Mouse (Mus musculus): ENCODE data around the gene Rasa3.
A peak's percentile ranks its signal among the peaks of the same experiment; 100 is the strongest.

Rasa3 gene

GRCm38 (mm10) chr8:13620226-13620920 is 57.0 kb downstream of the Rasa3 start:
- no peak for DNase-seq (ENCODE audit: low spot score in 2 of 2)

- no peak for DNase-seq (ENCODE audit: low spot score in 2 of 2)
Observed at GRCm38 (mm10) chr8:13616831-13617505, 60.4 kb downstream of the Rasa3 start.

DNA sequence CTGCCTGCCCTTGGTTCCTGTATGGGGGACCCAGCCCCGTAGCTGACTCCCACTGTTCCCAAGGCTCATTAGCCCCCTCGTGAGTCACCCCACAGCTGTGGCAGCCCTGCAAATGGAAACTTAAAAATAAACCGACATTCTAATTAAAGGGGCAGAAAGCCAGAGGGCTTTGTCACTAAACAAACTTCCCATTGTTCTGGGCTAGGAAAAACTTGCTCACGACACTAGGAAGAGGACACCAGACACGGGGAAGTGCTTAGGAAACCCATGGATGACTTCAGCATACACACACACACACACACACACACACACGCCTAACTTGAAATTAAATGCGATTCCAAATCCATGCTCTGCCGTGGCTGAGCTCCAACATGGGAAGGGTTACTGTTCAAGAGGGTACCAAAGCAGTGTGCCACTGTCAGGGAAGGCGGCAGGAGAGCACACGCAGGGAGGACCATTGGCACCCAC is 62.4 kb downstream of the Rasa3 start:
- no peak for DNase-seq (ENCODE audit: low spot score in 2 of 2)

DNA sequence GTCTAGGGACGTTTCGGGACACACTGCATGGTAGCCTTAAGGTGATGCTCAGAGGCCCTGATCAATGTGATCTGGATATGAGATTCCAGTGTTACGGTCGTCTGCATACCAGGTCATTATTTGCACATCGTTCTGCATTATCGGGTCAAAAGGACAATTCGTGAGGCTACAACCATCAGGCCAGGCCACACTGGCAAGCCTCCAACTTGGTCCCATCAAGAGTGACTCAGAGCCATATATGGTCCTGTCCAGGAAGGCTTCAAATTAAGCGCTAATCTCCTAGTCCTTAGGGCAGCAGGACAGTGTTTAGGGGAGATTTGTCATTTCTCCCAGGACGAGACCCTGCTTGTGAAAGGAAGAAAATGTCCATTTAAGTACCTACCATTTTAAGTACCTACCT is 63.3 kb downstream of the Rasa3 start:
- DNase-seq (ENCODE audit: low spot score in 2 of 2): no peak

DNA sequence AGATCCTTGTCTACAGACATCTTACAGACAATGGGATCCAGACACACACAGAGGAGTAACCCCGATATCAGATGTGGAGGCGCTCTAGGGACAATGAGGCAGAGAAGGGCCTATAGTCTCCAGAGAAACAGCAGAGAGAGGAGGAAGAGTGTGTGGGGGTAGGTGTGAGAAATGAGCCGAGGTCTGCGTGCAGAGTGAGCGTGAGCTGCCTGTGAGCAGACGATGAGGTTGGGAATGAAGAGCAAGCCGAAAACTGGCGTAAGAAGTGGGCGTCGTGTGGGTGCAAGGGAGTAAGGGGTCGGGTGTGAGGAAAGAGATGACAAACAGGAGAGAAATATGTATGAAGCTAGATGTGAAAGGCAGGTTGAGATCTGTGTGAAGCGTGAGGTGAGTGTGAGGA is 65.7 kb downstream of the Rasa3 start:
- no peak for DNase-seq (ENCODE audit: low spot score in 2 of 2)

DNA sequence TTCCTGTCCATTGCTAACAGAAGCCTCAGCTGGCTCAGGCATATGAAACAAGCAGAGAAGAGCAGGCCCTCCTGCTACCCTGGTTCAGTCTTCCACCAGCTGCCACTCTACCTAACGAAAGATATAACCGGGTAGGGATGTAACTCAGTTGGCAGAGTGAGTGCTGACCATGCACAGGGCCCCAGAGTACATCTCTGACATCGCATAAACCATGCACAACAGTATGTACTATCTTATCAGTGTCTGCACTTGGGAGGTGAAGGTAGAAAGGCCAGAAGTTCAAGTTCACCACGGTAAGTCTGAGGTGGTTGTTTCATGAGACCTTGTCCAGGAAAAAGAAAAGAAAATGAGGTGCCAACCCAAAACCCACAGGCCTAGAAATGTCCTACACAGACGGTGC is 67.4 kb downstream of the Rasa3 start:
- DNase-seq (ENCODE audit: low spot score in 2 of 2): no peak

- DNase-seq (ENCODE audit: low spot score in 2 of 2): no peak
Observed at GRCm38 (mm10) chr8:13608946-13609345, 68.5 kb downstream of the Rasa3 start.

GRCm38 (mm10) chr8:13605920-13606480 is 71.4 kb downstream of the Rasa3 start:
- no peak for DNase-seq (ENCODE audit: low spot score in 2 of 2)

DNA sequence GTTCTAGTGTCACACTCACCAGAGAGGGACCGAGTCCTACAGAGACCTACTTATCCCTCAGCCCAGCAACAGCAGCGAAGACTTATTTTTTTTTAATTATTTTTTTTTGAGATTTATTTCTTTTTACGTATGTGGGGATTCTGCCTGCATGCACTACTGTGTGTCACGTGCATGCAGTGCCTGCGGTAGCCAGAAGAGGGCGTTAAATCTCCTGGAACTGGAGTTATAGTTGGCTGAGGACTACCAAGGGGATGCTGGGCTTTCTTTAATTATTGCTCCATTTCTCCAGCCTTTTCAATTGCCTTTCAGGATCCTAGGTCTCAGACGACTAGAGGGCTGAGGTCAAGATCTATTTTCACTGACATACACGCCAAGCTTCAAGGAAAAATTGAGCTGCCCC is 74.8 kb downstream of the Rasa3 start:
- peak; percentile 53 to 70 for DNase-seq (ENCODE audit: low spot score in 2 of 2)

DNA sequence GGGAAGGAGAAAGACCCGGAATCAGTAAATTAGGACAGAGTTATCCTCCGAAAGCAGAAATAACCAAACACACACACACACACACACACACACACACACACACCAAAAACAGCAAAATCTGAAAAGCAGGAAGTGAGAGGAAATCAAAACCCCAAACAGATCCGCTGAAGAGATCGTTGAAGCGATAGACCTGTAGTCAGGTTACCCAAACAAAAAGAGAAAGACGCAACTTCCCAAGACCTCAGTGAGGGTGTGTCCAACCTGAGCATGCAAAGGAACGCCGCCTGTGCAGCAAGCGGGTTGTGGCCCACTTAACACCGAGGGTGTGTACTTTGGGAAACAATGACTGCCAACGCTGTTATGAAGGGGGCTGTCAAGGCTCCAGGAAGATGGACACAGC is 76.2 kb downstream of the Rasa3 start:
- no peak for DNase-seq (ENCODE audit: low spot score in 2 of 2)

DNA sequence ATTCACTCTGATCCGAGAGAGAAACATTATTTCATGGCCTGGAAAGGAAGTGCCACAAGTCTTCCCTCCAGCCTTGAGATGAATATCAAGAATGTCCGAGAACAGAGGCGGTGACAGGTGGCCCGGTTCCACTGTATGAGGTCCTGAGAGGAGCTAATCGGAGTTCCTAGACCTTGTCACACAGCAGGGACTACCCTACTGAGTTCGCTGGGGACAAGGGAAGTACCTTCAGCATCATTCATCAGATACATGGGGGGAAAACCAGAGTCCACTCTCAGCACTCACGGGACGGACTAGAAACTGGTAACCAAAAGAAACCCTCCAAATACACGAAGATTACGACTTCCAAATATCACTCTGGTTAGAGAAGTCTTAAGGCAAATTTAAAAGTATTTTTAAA is 76.7 kb downstream of the Rasa3 start:
- no peak for DNase-seq (ENCODE audit: low spot score in 2 of 2)

DNA sequence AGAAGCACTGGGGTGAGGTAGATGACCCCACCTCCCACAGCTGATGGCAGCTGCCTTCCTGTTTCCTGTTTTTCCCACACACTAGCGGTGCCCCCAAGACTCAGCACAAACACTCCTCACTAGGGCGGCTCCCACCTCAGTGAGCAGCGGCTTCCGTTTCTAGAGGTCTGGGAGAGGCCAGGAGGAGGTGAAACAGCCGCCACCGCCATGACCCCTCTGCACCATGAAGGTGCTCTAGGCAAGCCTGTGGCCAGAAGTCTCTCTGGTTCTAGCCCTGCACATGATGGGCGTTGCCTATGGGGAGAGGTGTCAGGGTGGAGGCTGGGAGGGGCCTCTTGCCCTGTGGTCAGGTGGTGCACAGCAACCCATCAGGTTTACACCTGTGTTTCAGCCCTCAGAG is 77.2 kb downstream of the Rasa3 start:
- DNase-seq (ENCODE audit: low spot score in 2 of 2): no peak

DNA sequence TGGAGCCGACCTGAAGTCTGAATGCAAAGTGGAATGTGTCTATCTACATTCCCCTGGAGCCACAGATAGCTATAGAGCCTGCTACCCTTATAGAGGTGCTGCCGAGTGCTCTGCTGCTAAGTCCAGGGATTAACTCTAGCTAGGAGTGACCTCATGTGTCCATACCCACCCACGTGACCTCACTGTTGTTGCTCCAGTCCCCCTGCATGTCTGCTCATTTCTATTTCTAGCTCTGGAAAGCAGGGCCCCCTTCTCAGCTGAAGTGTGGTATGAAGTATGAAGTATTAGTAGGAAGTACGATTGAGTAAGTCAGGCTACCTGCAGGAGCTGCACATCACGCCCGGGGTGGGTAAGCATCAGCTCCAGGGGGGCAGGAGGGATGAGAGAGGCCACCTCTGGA is 79.6 kb downstream of the Rasa3 start:
- no peak for DNase-seq (ENCODE audit: low spot score in 2 of 2)

DNA sequence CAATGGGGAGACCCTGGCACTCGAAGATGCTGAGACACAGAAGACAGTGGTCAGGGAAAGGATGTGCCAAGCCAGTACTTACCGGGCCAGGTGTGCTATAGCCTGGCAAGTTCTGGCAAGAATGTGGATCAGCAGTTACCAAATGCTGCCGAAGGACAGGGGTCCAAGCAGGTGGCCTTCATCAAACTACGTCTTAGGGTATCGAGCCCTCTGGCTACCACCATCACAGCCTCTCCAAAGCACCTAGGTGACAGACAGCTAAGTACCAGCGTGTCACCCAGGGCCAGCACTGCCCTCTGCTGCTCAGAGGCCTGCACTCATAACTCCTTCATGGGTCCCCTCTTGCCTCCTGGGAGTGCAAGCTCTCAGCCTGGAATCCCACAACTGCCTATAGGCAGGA is 81.5 kb downstream of the Rasa3 start:
- DNase-seq (ENCODE audit: low spot score in 2 of 2): no peak

- DNase-seq (ENCODE audit: low spot score in 2 of 2): peak in 1 of 2 experiments; percentile 58
Observed at GRCm38 (mm10) chr8:13594884-13595323, 82.5 kb downstream of the Rasa3 start.

GRCm38 (mm10) chr8:13593340-13593739 is 84.1 kb downstream of the Rasa3 start:
- DNase-seq (ENCODE audit: low spot score in 2 of 2): no peak

- no peak for DNase-seq (ENCODE audit: low spot score in 2 of 2)
Observed at GRCm38 (mm10) chr8:13591246-13591645, 86.2 kb downstream of the Rasa3 start.

- DNase-seq (ENCODE audit: low spot score in 2 of 2): no peak
Observed at GRCm38 (mm10) chr8:13589071-13589470, 88.3 kb downstream of the Rasa3 start.

GRCm38 (mm10) chr8:13584652-13585051 is 92.8 kb downstream of the Rasa3 start:
- DNase-seq (ENCODE audit: low spot score in 2 of 2): no peak

DNA sequence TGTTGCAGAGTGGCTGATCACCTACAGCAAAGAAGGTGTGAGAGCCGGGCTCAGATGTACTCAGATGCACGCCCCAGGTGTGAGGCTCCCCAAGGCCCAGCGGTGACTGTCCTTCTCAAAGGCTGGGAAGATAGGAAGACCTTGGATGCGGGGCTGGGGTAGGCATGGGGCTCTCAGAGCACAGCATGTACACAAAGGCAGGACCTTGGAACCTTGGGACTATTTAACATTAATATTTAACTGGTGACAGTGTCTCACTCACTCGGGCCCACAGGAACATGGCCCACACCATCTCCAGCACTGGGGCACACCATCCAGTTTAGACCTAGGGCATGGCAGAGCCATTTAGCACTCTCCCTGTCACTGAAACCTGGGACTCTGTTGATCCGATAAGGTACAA is 99.5 kb downstream of the Rasa3 start:
- DNase-seq (ENCODE audit: low spot score in 2 of 2): no peak

GRCm38 (mm10) chr8:13571999-13572398 is 105.4 kb downstream of the Rasa3 start:
- DNase-seq (ENCODE audit: low spot score in 2 of 2): no peak

DNA sequence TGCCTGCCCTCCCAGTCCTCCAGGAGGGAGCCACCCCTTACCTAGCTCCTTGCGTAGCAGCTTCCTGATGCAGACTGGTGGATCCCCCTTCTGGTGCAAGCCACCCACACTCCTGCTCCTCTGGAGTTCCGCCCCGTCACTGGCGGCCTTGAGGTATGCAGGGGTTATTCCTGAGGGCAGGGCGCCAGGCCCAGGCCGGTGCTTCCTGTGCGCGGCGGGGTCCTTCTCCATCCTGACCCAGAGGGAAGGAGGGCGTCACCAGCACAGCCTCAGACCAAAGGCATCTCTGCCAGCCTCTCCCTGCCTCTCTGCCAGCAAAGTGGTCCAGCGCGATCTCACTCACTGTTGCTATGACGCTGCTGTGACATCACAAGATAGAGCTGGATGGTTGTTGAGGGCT is 115.3 kb downstream of the Rasa3 start, which contains the start of gene 1700029H14Rik:
Gene 1700029H14Rik, minus strand, starts transcription at position 344 of the 400 bp plus-strand sequence.
- DNase-seq (ENCODE audit: low spot score in 2 of 2): no peak

DNA sequence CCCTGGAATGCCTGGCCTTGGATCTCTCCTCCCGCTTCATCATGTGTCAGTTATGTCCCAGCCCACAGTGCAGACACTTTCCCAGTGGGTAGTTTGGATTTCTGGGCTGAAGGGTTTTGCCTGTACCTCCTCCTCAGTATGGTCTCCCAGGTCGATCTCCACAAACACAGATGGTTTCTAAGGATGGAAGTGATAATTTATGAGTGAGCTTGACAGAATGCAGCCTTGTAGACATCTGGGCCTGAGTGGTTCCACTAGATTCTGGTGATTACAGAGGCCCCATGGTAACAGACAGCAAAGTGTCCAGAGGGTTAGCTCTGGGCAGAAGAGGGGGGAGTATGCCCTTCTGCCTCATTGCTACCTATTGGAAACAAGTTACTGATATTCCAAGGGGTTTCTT is 119.9 kb downstream of the Rasa3 start:
- peak in 1 of 2 experiments; percentile 48 for DNase-seq (ENCODE audit: low spot score in 2 of 2)

All from right cerebral cortex, postnatal 10 days (tissue).